Mouse (Mus musculus) limb, embryonic 11.5 days (tissue): ENCODE measurements around the gene Inpp5d. TPM values are rescaled to one million over a fixed set of nuclear protein-coding genes. Genes with fewer than 3 reads are reported as not detected.

Source experiments
- ATAC-seq: fragments of 200-750 bp; cut with Nextera tagmentation; 2 replicates; pipeline ENCODE4 v1.8.0; 2017; ENCODE audit warnings: low read depth; ENCODE audit not compliant: insufficient number of reproducible peaks, low FRiP score, low TSS enrichment
- DNase-seq: peaks from one replicate; pipeline ENCODE4 v3.0.0-alpha.2; 2015; ENCODE audit warnings: low spot score
- H3K27ac ChIP-seq: fragments of 300-500 bp; sonication (generic); replicated peaks from 2 replicates; pipeline ENCODE4 v1.5.1; 2014; ENCODE audit warnings: low read depth, mild to moderate bottlenecking, low read length
- H3K27me3 ChIP-seq: fragments of 300-500 bp; sonication (generic); 2 replicates; pipeline ENCODE4 v1.6.1; 2014; ENCODE audit warnings: mild to moderate bottlenecking, low read length, mixed read lengths; ENCODE audit not compliant: control insufficient read depth, insufficient read depth
- H3K36me3 ChIP-seq: fragments of 300-500 bp; sonication (generic); 2 replicates; pipeline ENCODE4 v1.6.1; 2014; ENCODE audit warnings: mild to moderate bottlenecking, low read length, moderate library complexity, mixed read lengths; ENCODE audit not compliant: control insufficient read depth, insufficient read depth
- H3K4me1 ChIP-seq: fragments of 300-500 bp; sonication (generic); 2 replicates; pipeline ENCODE4 v1.6.1; 2014; ENCODE audit warnings: low read length, mixed read lengths; ENCODE audit not compliant: control insufficient read depth, insufficient read depth
- H3K4me2 ChIP-seq: fragments of 300-500 bp; sonication (generic); 2 replicates; pipeline ENCODE4 v1.6.1; 2014; ENCODE audit warnings: low read depth, mild to moderate bottlenecking, moderate library complexity; ENCODE audit not compliant: severe bottlenecking
- H3K4me3 ChIP-seq: fragments of 300-500 bp; sonication (generic); 2 replicates; pipeline ENCODE4 v1.5.1; 2014; ENCODE audit warnings: low read depth, low read length
- H3K9ac ChIP-seq: fragments of 300-500 bp; sonication (generic); 2 replicates; pipeline ENCODE4 v1.6.1; 2014; ENCODE audit warnings: mild to moderate bottlenecking, low read length
- H3K9me3 ChIP-seq: fragments of 300-500 bp; sonication (generic); 2 replicates; pipeline ENCODE4 v1.6.1; 2016; ENCODE audit warnings: low read length; ENCODE audit not compliant: control insufficient read depth
- WGBS: fragments of 180-500 bp; shearing (Covaris S2); extraction: QIAGEN DNeasy Blood & Tissue Kit; methylation state at CpG from one replicate; pipeline ENCODE4 v1.1.7; 2014; 5-methylcytosine and 5-hydroxymethylcytosine counted together
- polyA plus RNA-seq: library from polyadenylated mRNA; unstranded; fragments of >200 nt; fragmentation: Nextera tagmentation; extraction: Ambion mirVana; gene quantifications from 2 replicates; pipeline ENCODE4 v1.2.1, GENCODE M21; 2014

Inpp5d gene
- polyA plus RNA-seq, 1 experiment from 2014 or later, result 5.4 TPM

DNA sequence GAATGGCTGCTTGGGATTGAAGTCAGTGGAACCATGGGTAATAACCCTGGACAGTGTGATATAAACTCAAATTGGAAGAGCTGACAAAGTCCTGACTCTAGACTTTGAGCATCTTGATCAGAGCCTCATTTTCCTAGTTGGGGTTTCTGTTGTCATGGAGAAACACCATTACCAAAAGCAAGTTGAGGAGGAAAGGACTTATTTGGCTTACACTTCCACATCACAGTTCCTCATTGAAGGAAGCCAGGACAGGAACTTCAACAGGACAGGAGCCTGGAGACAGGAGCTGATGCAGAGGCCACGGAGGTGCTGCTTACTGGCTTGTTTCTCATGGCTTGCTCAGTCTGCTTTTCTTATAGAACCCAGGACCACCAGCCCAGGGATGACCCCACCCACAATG, 31.3 kb downstream of the Inpp5d start:
- ATAC-seq (no peak), DNase-seq (no peak)
- no peaks in the 10 kb centered on the region for H3K9me3 ChIP-seq
- H3K4me3 ChIP-seq, result no peak overlapping the region
- peaks cover 2% of the 10 kb centered on the region; the same call in 1 of the 2 replicates for H3K4me1 ChIP-seq
- H3K9ac ChIP-seq, result no peak overlapping the region
- H3K4me2 ChIP-seq, result no peak overlapping the region
- WGBS, result 86% methylated on average over 1 of the region's 1 CpGs
- no peaks in the 10 kb centered on the region for H3K27me3 ChIP-seq
- no peak overlapping the region for H3K27ac ChIP-seq
- no peaks in the 10 kb centered on the region for H3K36me3 ChIP-seq

- ATAC-seq, result no peak
- Histone ChIP-seq H3K9ac (no peak overlapping the region), H3K27ac (no peak overlapping the region), H3K27me3 (no peaks in the 10 kb centered on the region), H3K4me1 (no peaks in the 10 kb centered on the region), H3K9me3 (no peaks in the 10 kb centered on the region), H3K4me3 (no peak overlapping the region), H3K4me2 (no peak overlapping the region), H3K36me3 (no peaks in the 10 kb centered on the region)
- no peak for DNase-seq
- WGBS, result 52% methylated on average over 5 of the region's 5 CpGs
These were observed 35.0 kb downstream of the Inpp5d start for GRCm38 (mm10) chr1:87655101-87655500.

- no peaks in the 10 kb centered on the region for H3K9me3 ChIP-seq
- no peaks in the 10 kb centered on the region for H3K4me1 ChIP-seq
- ATAC-seq, result no peak
- no peak overlapping the region for H3K4me2 ChIP-seq
- DNase-seq, result no peak
- no peaks in the 10 kb centered on the region for H3K36me3 ChIP-seq
- no peak overlapping the region for H3K4me3 ChIP-seq
- no peaks in the 10 kb centered on the region for H3K27me3 ChIP-seq
- no peak overlapping the region for H3K27ac ChIP-seq
- no peak overlapping the region for H3K9ac ChIP-seq
- 68% methylated on average over 3 of the region's 3 CpGs for WGBS
These were observed 38.0 kb downstream of the Inpp5d start for GRCm38 (mm10) chr1:87658063-87658462.

GRCm38 (mm10) chr1:87658485-87658884, 38.4 kb downstream of the Inpp5d start:
- no peak for DNase-seq
- no peak overlapping the region for H3K9ac ChIP-seq
- no peak overlapping the region for H3K27ac ChIP-seq
- no peak overlapping the region for H3K4me2 ChIP-seq
- H3K9me3 ChIP-seq, result no peaks in the 10 kb centered on the region
- WGBS, result 69% methylated on average over 2 of the region's 2 CpGs
- no peaks in the 10 kb centered on the region for H3K4me1 ChIP-seq
- no peak for ATAC-seq
- no peak overlapping the region for H3K4me3 ChIP-seq
- no peaks in the 10 kb centered on the region for H3K27me3 ChIP-seq
- no peaks in the 10 kb centered on the region for H3K36me3 ChIP-seq

DNA sequence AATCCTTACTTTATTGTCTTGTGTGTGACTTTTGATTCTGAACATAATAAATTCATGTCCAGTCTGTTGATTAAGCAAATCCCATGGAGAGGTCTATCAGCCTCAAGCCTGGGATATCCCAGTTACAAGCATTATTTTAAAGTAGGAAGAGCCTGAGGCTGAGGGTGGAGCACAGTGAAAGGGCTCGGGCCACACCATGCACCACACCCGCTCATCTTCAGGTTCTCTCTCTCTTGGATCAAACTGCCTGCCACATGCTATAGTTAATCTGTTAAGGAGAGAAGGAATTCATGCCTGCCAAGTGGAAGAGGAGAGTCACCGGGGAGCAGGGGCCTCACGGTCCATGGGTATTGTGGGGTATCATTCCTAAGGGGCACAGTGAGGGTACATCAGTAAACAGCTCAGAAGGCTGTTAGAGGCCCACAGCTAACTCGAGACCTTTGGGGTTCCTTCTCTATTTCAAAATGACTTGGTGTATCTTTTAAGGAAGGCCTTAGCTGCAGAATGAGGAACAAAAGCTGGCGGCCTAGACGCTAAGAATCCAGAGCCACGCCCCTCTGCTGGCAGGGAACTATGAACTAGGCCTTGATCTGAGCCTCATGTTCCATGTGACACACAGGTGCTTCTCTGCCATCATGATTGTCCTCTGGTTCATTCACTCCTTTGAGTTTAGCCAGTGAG, 39.0 kb downstream of the Inpp5d start:
- no peak overlapping the region for H3K4me2 ChIP-seq
- H3K27ac ChIP-seq, result no peak overlapping the region
- no peak overlapping the region for H3K9ac ChIP-seq
- no peaks in the 10 kb centered on the region for H3K27me3 ChIP-seq
- no peak for DNase-seq
- no peaks in the 10 kb centered on the region for H3K9me3 ChIP-seq
- no peaks in the 10 kb centered on the region for H3K4me1 ChIP-seq
- ATAC-seq, result no peak
- no peaks in the 10 kb centered on the region for H3K36me3 ChIP-seq
- H3K4me3 ChIP-seq, result no peak overlapping the region
- 80% methylated on average over 8 of the region's 8 CpGs for WGBS

DNA sequence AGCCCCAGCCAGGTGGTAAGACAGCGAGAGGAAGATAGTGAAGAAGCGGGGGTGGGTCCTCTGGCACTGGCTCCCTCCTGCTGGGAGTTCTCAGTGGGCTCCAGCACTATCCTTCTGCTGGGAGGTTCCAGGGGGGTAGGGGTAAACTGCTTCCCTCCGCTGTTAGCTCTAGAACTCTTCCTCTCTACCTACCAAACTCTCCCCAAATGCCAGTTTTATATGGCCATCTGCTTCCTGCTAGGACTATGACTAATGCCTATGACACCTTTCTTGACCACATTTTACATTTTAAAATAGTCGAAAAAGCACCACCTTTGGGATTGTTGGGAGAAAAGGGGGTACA, 39.5 kb downstream of the Inpp5d start:
- 77% methylated on average over 4 of the region's 4 CpGs for WGBS
- H3K27ac ChIP-seq, result no peak overlapping the region
- no peak overlapping the region for H3K4me2 ChIP-seq
- no peak overlapping the region for H3K9ac ChIP-seq
- H3K4me3 ChIP-seq, result no peak overlapping the region
- no peak for ATAC-seq
- no peaks in the 10 kb centered on the region for H3K27me3 ChIP-seq
- no peaks in the 10 kb centered on the region for H3K36me3 ChIP-seq
- DNase-seq, result no peak
- H3K4me1 ChIP-seq, result no peaks in the 10 kb centered on the region
- no peaks in the 10 kb centered on the region for H3K9me3 ChIP-seq

DNA sequence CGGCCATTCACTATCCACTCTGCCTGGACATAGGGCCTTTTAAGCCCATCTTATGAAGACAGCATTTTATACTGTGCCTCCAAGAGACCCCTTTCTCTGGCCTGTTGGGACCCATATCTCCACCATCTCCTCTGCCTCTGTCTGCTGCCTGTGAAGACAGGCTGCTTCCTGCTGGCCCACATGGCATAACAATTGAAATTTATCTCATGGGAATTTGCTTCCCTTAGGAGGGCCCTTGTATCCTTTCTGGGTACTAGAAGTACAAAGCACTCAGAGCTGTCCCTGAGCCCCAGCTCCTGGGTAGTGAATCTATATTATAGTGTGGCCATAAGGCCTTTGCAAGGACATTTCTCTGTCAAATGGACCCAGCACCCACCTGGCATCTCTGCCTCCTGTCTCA, 40.6 kb downstream of the Inpp5d start:
- Histone ChIP-seq H3K4me1 (no peaks in the 10 kb centered on the region), H3K27me3 (no peaks in the 10 kb centered on the region), H3K9me3 (no peaks in the 10 kb centered on the region), H3K4me2 (no peak overlapping the region), H3K36me3 (no peaks in the 10 kb centered on the region), H3K9ac (no peak overlapping the region), H3K4me3 (no peak overlapping the region), H3K27ac (no peak overlapping the region)
- ATAC-seq (no peak), DNase-seq (no peak)
- 89% methylated on average over 1 of the region's 1 CpGs for WGBS

- no peak for DNase-seq
- Histone ChIP-seq H3K9ac (no peak overlapping the region), H3K4me3 (no peak overlapping the region), H3K4me2 (no peak overlapping the region), H3K4me1 (no peaks in the 10 kb centered on the region), H3K36me3 (no peaks in the 10 kb centered on the region), H3K27ac (no peak overlapping the region), H3K9me3 (no peaks in the 10 kb centered on the region), H3K27me3 (no peaks in the 10 kb centered on the region)
- ATAC-seq, result no peak
- 73% methylated on average over 2 of the region's 2 CpGs for WGBS
These were observed 43.9 kb downstream of the Inpp5d start for GRCm38 (mm10) chr1:87663992-87664391.

GRCm38 (mm10) chr1:87667006-87667405, 46.9 kb downstream of the Inpp5d start:
- 74% methylated on average over 1 of the region's 1 CpGs for WGBS

More at GRCm38 (mm10) chr1:87667006-87667405, 46.9 kb downstream of the Inpp5d start:
- no peaks in the 10 kb centered on the region for H3K36me3 ChIP-seq
- no peaks in the 10 kb centered on the region for H3K9me3 ChIP-seq
- no peak overlapping the region for H3K27ac ChIP-seq
- ATAC-seq (no peak), DNase-seq (no peak)
- no peaks in the 10 kb centered on the region for H3K4me1 ChIP-seq
- no peaks in the 10 kb centered on the region for H3K27me3 ChIP-seq
- H3K9ac ChIP-seq, result no peak overlapping the region
- H3K4me2 ChIP-seq, result no peak overlapping the region
- no peak overlapping the region for H3K4me3 ChIP-seq
